Mouse (Mus musculus) hematopoietic stem cell, adult 5-6 weeks (primary cell): ENCODE results near the gene Ypel5. TPM values are rescaled to one million over a fixed set of nuclear protein-coding genes. Genes with fewer than 3 reads are reported as not detected.

ENCODE experiments used
- ATAC-seq, 2 experiments: fragments of 125-278 bp in 1 of 2; replicated peaks in 1 of 2; 2 replicates each; pipeline ENCODE4 v1.8.0; 2016 to 2017; ENCODE audit warnings: inconsistent platforms in 2 of 2, mild to moderate bottlenecking in 2 of 2, moderate number of reproducible peaks in 2 of 2, low read depth in 1 of 2, moderate TSS enrichment in 1 of 2; ENCODE audit not compliant: low FRiP score in 2 of 2, poor library complexity in 2 of 2, severe bottlenecking in 2 of 2, insufficient read depth in 1 of 2, low TSS enrichment in 1 of 2
- total RNA-seq: library from RNA; stranded (forward); fragments of 172-1452, 232-1000 nt; gene quantifications from 2 replicates; pipeline ENCODE4 v1.2.3, GENCODE M21; 2017

Gene Ypel5
- total RNA-seq: 42.8 and 55.5 TPM in 2 replicates

- ATAC-seq: peak; percentile 93 to 98
These were observed at the start of gene Ypel5 for GRCm38 (mm10) chr17:72836158-72837115. Gene Ypel5, plus strand, starts transcription at chr17:72836453.

- ATAC-seq: peak; percentile 59 to 72; a peak in 3 of 4 replicates
These were observed 48.3 kb upstream of the Ypel5 start for GRCm38 (mm10) chr17:72787886-72788436.

DNA sequence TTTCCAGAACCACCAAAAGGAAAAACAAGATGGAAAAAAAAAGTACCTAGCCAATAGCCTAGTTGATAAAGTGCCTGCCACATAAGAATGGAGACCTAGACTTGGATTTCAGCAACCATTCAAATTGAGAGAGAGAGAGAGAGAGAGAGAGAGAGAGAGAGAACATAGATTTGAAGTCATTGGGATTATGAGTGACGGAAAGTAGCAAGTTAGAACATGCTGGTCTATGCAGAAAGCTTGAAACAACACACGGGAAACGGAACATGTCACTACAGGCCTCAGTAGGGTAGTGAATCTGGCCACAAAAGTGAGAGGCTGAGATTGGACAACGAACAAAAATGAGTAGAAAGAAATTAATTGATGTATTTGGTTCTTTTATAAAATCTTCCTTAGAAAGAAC is 43.0 kb upstream of the Ypel5 start:
- ATAC-seq: no peak

DNA sequence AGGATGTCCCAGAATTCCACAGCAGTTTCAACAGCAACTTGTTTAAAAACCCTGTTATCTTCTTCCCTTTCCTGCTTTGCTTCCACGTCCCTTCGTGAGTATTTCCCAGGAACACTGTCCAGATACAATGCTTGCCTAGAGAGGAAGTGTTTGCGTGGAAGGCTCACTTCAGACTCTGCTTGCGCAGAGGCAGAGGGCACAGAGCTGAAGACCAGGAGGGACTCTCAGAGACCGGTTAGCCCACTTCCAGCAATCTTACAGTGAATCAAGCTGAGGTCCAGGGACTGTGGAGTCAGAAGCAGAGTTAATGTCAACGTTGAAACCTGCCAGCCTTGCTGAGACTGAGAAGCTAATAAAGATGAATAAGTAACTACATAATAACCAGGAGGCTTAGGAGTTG is 41.6 kb upstream of the Ypel5 start:
- no peak for ATAC-seq

- peak in 1 of 2 experiments; percentile 69; a peak in 2 of 4 replicates for ATAC-seq
These were observed 40.7 kb upstream of the Ypel5 start for GRCm38 (mm10) chr17:72795392-72796047.

GRCm38 (mm10) chr17:72796506-72796905 is 39.7 kb upstream of the Ypel5 start:
- no peak for ATAC-seq

DNA sequence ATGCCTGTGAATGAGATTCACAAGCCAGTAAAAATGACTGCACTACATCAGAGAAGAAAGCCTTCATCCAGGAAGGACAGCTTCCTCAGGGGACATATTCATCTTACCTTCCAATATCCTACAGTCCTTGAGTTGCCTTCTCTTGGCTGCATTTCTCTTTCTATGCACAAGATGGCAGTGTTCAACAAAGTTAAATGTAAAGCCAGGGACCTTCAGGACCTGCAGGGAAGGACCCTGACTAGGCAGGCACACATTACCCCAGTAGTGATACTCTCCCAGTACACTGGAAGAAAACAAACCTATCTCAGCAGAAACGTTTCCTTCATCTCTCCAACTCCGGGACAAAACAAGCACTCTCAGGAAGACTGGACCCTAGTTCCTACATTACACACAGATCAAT is 38.4 kb upstream of the Ypel5 start:
- ATAC-seq: peak; percentile 76 to 81

DNA sequence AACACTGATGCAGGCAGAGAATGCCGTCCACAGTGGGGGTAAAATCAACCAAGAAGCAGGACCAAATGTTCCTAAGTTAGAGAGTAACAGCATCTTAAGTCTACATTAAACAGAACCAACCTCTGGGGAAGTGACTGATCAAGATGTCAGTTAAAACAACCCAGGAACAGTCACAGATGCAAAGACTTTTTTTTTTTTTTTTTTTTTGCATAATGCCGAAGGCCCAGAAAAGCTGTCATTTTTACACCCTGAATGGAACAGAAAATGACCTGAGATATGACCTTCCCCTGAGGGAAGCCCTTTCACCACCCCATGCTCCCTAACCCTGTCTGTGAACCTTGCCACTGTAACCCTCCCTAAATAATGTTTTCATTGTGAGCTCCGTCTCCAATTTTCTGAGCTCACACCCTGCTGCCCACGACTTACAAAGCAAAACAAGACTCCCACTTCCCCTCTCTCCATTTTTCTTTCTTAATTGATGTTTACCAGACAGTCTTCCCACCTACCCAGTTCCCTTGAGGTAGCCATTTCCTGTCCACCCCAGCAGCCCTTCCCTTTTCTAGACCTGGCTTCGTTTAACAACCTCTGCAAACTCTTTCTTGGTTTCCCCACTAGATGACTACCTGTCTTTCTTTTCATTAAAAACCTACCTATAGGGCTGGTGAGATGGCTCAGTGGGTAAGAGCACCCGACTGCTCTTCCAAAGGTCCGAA is 26.2 kb upstream of the Ypel5 start:
- no peak for ATAC-seq

- peak; percentile 82 to 86 for ATAC-seq
These were observed 22.6 kb upstream of the Ypel5 start for GRCm38 (mm10) chr17:72813419-72814315.

GRCm38 (mm10) chr17:72817574-72817973 is 18.7 kb upstream of the Ypel5 start:
- no peak for ATAC-seq

- ATAC-seq: no peak
These were observed 16.5 kb upstream of the Ypel5 start for GRCm38 (mm10) chr17:72819714-72820113.

DNA sequence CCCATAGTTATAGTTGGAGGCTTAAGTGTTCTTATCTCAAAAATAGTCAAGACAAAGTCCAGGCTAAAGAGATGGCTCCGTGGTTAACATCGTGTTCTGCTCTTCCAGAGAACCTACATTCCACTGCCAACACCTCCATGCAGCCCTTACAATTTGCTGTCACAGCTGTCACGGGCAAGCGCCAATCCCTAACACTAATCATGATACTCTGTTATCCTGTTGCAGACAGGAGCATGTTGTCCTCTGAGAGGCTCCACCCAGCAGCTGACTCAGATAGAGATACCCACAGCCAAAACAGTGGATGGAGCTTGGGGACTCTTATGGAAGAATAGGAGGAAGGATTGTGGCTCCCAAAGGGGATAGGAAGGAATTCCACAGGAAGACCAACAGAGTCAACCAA is 15.8 kb upstream of the Ypel5 start:
- no peak for ATAC-seq

GRCm38 (mm10) chr17:72821923-72822322 is 14.3 kb upstream of the Ypel5 start:
- no peak for ATAC-seq

GRCm38 (mm10) chr17:72826916-72827534 is 9.2 kb upstream of the Ypel5 start:
- ATAC-seq: peak in 1 of 2 experiments; percentile 62; a peak in 2 of 4 replicates

- no peak for ATAC-seq
These were observed 8.1 kb upstream of the Ypel5 start for GRCm38 (mm10) chr17:72828027-72828678.

DNA sequence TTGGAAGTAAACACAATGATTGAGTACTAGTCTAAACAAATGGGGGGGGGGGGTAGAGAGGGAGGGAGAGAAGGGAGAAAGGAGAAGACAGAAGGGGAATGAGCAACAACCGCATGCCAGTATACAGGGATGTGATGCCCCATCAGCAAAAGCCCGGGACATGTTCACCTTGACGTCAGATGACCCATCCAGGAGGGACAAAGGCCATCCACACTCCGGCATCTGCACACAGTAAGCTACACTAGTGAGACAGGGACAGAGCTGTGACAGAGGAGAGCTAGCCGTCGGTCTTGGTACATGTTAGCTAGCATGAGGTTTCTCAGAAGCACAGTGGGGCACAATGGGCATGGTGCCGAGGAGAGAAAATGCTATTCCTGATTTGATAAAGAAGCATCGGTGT is 7.6 kb upstream of the Ypel5 start:
- no peak for ATAC-seq
